Mouse (Mus musculus): ENCODE measurements around the gene Zdhhc6.

- TF ChIP-seq MAX (IDR thresholded peaks at IDR 0.05; ENCODE audit: low read depth) = no peak
- TF ChIP-seq POLR2A (IDR thresholded peaks at IDR 0.05; ENCODE audit: insufficient read length, low read depth) = no peak
- TF ChIP-seq MYOD1 (IDR thresholded peaks at IDR 0.05; ENCODE audit: control insufficient read depth in 1 of 3, insufficient read length in 2 of 3, low read depth in 2 of 3) = no peak
- TF ChIP-seq E2F4 (IDR thresholded peaks at IDR 0.05; ENCODE audit: insufficient read depth) = no peak
- no peak for TF ChIP-seq SRF (IDR thresholded peaks at IDR 0.05; ENCODE audit: control insufficient read depth, insufficient read length, low read depth)
- no peak for TF ChIP-seq MYOG (IDR thresholded peaks at IDR 0.05; ENCODE audit: control insufficient read depth in 1 of 3, insufficient read depth in 1 of 3, insufficient read length in 2 of 3, low read depth in 2 of 3)
These were observed 24.7 kb upstream of the Zdhhc6 start for GRCm38 (mm10) chr19:55340521-55340920.

Measured in myocyte (in vitro differentiated cells).